Mouse (Mus musculus) urinary bladder, postnatal 4 days (tissue): ENCODE results near the gene Med27.

Source experiments
- DNase-seq, 2 experiments: peaks; one replicate each; pipeline ENCODE4 v3.0.0; 2021 to 2022; ENCODE audit warnings: low spot score in 2 of 2

Gene Med27

DNA sequence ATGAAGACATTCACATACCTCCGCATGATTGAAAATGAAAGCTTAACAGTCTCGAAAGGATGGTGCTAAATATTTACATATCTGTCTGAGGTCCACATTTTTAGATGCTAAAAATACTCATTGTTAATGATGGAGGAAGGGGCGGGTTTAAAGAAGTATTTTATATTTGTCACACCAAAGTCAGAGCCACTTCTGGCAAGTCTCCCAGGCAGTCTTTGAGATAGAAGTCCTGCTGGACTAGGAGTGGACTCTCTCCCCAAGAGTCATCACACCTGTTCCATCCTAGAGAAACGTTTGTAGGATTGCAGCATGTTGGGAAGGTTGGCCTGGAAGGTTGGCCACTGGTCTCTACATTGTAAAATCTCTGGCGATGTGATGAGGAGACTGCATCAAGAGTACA lies 90.5 kb downstream of the Med27 start:
- no peak for DNase-seq

DNA sequence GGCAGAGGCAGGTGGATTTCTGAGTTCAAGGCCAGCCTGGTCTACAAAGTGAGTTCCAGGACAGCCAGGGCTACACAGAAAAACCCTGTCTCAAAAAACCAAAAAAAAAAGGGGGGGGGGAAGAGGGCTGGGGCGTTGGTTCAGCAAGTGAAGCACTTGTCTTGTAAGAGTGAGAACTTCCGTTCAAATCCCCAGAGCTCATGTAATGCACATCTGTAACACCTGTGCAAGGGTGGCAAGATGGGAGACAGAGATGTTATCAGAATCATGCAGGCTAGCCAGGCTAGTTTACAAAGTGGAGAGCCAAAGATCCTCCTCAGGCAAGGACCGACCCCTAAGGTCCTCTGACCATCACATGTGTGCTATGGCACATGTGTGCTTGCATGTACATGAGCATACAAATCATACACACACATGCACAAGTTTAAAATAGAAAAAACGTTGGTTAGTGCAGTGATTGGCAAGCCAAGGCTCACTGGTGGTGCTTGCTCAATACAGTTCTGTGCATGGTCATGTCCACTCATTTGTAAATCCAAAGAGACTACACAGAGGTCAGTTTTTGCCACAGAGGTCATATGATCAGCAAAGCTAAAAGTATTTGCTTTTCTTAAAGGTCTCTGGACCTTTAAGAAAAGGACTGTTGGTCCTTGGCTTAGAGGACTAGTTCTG lies 91.4 kb downstream of the Med27 start:
- DNase-seq, result no peak

GRCm38 (mm10) chr2:29438530-29438862 lies 91.9 kb downstream of the Med27 start:
- no peak for DNase-seq

GRCm38 (mm10) chr2:29438986-29439385 lies 92.4 kb downstream of the Med27 start:
- DNase-seq, result no peak

DNA sequence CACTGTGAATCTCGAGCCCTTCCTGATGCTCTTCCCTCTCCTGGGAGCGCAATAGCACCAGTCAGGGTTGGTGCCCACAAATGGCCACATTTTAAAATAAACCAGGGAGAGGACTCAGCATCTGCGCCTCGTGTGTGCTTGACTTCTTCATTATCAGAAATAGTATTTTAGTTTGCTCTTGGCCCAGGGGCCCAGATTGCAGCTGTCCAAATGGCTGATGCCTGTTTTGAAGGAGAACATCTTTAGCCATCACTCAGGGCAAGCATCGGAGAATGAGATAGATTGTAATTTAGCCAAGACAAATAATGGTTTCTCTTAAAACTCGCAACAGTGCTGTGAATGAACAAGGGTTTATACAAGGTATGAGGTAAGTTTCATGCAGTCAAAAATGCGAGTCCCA lies 92.8 kb downstream of the Med27 start:
- DNase-seq, result no peak

- no peak for DNase-seq
Measured at GRCm38 (mm10) chr2:29439857-29440502, 93.4 kb downstream of the Med27 start.

DNA sequence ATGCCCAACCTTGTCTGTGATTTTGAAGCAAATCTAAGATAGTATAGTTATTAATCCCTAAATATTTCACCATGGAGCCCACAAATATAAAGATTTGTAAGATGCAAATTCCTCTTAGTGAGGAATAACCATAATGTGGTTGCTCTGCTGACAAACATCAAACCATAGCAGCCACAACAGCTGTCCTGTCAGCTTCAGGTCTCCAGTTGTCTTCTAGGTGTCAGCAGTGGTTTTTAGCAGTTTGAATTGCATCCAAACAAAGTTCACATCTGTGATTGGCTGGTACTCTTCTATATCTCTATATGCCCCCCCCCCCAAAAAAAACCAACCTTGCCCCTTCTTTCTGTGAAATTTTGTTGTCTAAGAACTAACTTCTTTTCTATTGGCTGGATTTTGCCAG lies 95.7 kb downstream of the Med27 start:
- no peak for DNase-seq

- DNase-seq, result no peak
Measured at GRCm38 (mm10) chr2:29443626-29444217, 97.1 kb downstream of the Med27 start.

DNA sequence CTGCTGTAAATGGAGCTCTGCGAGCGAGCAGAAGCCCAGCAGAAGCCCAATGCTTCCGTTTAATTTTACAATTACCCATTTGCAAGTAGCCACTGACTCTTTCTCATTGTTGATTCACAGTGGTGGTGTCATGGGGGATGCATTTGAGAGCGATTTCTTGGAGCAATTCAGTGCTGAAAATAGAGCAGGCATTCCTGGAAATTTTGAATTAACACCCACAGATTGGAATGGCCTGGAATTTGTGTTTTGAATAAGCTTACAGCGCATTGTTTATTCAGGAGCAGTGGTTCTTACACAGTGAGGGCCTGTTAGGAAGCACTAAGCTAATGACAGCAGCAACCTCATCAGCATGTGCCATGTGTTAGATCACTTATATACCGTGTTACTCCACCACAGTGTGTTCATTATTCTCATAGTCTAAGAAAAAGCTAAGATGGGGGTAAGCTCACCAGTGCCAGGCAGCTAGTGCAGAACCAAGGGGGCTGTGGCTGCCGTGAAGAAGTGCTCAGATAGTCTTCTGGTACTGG lies 101.9 kb downstream of the Med27 start:
- DNase-seq, result no peak

DNA sequence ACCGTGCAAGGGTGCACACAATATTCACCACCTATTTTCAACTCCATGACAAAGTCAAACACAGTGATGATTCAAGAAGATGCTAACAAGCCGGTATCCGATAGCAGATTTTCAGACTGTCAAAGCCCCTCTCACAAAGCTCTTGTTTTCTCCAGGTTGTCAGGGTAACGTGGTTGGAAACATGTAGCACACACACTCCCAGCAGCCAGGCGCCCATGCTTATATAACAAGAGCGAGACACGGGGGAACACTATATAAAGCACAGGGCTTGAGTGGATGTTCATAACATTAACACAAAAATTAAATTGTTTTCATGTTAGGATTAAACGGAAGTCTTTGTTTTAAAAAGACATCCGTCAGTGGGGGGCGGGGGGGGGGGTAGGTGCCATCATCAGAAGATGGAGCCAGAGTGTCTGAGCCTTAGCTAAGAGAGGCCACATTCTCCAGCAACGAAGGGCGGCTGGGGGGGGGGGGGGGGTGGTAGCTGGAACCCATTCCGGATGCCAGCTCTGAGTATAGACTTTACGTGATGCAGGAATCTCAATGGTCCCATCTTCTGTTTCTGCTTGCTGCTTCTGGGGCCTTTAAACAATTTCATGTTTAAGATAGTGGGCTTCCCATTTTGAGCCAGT lies 104.9 kb downstream of the Med27 start:
- no peak for DNase-seq

- DNase-seq, result no peak
Measured at GRCm38 (mm10) chr2:29453376-29453775, 106.8 kb downstream of the Med27 start.

- no peak for DNase-seq
Measured at GRCm38 (mm10) chr2:29456631-29457320, 110.2 kb downstream of the Med27 start.

- DNase-seq, result no peak
Measured at GRCm38 (mm10) chr2:29457677-29458076, 111.1 kb downstream of the Med27 start.

DNA sequence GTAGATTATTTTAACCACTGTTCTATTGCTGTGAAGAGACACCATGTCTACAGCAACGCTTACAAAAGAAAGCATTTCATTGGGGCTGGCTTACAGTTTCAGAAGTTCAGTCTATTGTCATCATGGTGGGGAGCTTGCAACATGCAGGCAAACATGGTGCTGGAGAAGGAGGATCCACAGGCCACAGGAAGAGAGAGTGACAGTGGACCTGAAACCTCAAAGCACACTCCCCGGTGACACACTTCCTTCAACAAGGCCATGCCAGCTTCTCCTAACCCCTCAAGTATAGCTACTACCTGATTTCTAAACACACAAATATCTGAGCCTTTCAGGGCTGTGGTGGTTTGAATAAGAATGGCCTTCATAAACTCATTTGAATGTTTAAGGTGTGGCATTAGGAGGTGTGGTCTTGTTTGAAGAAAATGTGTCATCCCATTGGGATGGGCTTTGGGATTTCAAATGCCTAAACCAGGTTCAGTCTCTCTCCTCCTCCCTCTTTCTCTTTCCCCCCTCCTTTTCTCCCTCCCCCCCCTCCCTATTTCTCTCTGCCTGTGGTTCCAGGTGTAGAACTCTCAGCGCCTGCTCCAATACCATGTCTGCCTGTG lies 111.8 kb downstream of the Med27 start:
- no peak for DNase-seq

DNA sequence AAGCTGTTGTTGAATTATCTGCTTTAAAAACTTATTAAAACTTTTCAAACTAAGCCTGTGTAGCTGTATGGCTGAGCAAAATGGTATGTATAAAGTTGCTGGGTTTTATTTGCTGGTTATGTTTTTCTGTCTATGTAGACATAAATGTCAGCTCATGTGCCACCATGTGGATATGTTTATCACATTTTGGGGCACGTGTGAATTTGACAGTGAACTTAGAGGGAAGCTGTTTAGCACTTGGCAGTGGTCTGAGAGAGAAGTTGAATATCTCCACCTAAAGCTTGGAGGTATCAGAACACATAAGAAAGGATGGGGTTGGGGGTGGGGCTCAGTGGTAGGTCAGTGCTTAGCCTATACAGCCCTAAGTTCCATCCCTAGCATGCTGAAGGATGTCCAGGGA lies 113.0 kb downstream of the Med27 start:
- DNase-seq, result no peak

DNA sequence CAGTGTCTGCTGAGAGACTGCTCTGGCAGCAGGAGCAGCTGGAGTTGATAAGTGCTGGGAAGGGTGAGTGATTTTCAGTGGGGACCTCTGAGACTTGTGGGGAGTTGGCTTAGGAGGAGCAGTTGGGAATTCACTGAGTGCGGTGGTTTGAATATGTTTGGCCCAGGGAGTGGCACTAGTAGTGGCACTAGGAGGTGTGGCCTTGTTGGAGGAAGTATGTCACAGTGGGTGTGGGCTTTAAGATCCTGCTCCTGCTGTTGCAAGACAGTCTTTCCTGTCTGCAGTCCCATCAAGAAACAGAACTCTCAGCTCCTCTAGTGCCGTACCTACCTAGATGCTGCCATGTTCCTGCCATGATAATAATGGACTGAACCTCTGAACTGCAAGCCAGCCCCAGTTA lies 115.2 kb downstream of the Med27 start:
- no peak for DNase-seq

- DNase-seq, result no peak
Measured at GRCm38 (mm10) chr2:29463039-29463585, 116.5 kb downstream of the Med27 start.

GRCm38 (mm10) chr2:29464851-29465648 lies 118.4 kb downstream of the Med27 start:
- DNase-seq, result peak in 1 of 2 experiments; percentile 24

- DNase-seq, result no peak
Measured at GRCm38 (mm10) chr2:29465649-29466137, 119.1 kb downstream of the Med27 start.

- DNase-seq, result no peak
Measured at GRCm38 (mm10) chr2:29466396-29466795, 119.8 kb downstream of the Med27 start.
